Mouse (Mus musculus) heart, postnatal 0 days (tissue): Measurements from ENCODE around the gene Socs5. TPM values are rescaled to one million over a fixed set of nuclear protein-coding genes. Genes with fewer than 3 reads are reported as not detected.

Experiments
- ATAC-seq: fragments of 200-750 bp; cut with Nextera tagmentation; 2 replicates; pipeline ENCODE4 v1.8.0; 2017; ENCODE audit warnings: low read depth, moderate number of reproducible peaks, moderate library complexity; ENCODE audit not compliant: insufficient read depth
- DNase-seq: peaks from one replicate; pipeline ENCODE4 v3.0.0-alpha.2; 2016; ENCODE audit warnings: low spot score
- H3K27ac ChIP-seq: fragments of 300-500 bp; sonication (generic); 2 replicates; pipeline ENCODE4 v1.5.1; 2014; ENCODE audit warnings: low read depth, mild to moderate bottlenecking
- H3K27me3 ChIP-seq: fragments of 300-500 bp; sonication (generic); 2 replicates; pipeline ENCODE4 v1.6.1; 2014; ENCODE audit warnings: low read length, mixed read lengths; ENCODE audit not compliant: control insufficient read depth, insufficient read depth
- H3K36me3 ChIP-seq: fragments of 300-500 bp; sonication (generic); replicated peaks from 2 replicates; pipeline ENCODE4 v1.6.1; 2014; ENCODE audit warnings: low read length, mixed read lengths; ENCODE audit not compliant: control insufficient read depth, insufficient read depth
- H3K4me1 ChIP-seq: fragments of 300-500 bp; sonication (generic); 2 replicates; pipeline ENCODE4 v1.6.1; 2014; ENCODE audit warnings: antibody characterized with exemption; ENCODE audit not compliant: control insufficient read depth, insufficient read depth
- H3K4me2 ChIP-seq: fragments of 300-500 bp; sonication (generic); 2 replicates; pipeline ENCODE4 v1.6.1; 2014; ENCODE audit warnings: low read depth, mild to moderate bottlenecking, low read length, moderate library complexity
- H3K4me3 ChIP-seq: fragments of 300-500 bp; sonication (generic); 2 replicates; pipeline ENCODE4 v1.5.1; 2014; ENCODE audit warnings: low read depth, low read length
- H3K9ac ChIP-seq: fragments of 300-500 bp; sonication (generic); replicated peaks from 2 replicates; pipeline ENCODE4 v1.6.1; 2014; ENCODE audit warnings: low read depth, low read length, mixed read lengths
- H3K9me3 ChIP-seq: fragments of 300-500 bp; sonication (generic); replicated peaks from 2 replicates; pipeline ENCODE4 v1.6.1; 2016; ENCODE audit warnings: low read length; ENCODE audit not compliant: control insufficient read depth
- CTCF ChIP-seq: IDR thresholded peaks from 2 replicates; pipeline ENCODE4 v1.5.1; 2016; ENCODE audit warnings: antibody characterized with exemption, control low read depth, low read depth
- EP300 ChIP-seq: IDR thresholded peaks from 2 replicates; pipeline ENCODE4 v1.6.1; 2016; ENCODE audit warnings: antibody characterized with exemption, low read depth
- WGBS: fragments of 180-500 bp; shearing (Covaris S2); extraction: QIAGEN DNeasy Blood & Tissue Kit; methylation state at CpG from one replicate; pipeline ENCODE4 v1.1.7; 2014; 5-methylcytosine and 5-hydroxymethylcytosine counted together
- polyA plus RNA-seq: library from polyadenylated mRNA; unstranded; fragments of >200 nt; fragmentation: Nextera tagmentation; extraction: Ambion mirVana; gene quantifications from 2 replicates; pipeline ENCODE4 v1.2.1, GENCODE M21; 2015
- total RNA-seq: library from RNA; depleted of rRNA; stranded (reverse); fragments of >200 nt; gene quantifications from 2 replicates; pipeline ENCODE4 v1.2.3, GENCODE M21; 2014; ENCODE audit warnings: low replicate concordance

Gene Socs5
- total and polyA plus RNA-seq, 2 experiments from 2014 or later = 7.9 to 17.7 TPM

- no peaks in the 10 kb centered on the region for H3K27me3 ChIP-seq
- H3K9ac ChIP-seq = no peak overlapping the region
- no peak overlapping the region for H3K27ac ChIP-seq
- no peaks in the 10 kb centered on the region for H3K9me3 ChIP-seq
- peak; percentile 58; the same call in 1 of the 2 replicates for ATAC-seq
- TF ChIP-seq CTCF = no peak
- no peak for TF ChIP-seq EP300
- 62% methylated on average over 13 of the region's 13 CpGs for WGBS
- peaks cover 7% of the 10 kb centered on the region; the same call in 1 of the 2 replicates for H3K4me1 ChIP-seq
- H3K4me3 ChIP-seq = no peak overlapping the region
- DNase-seq = no peak
- no peaks in the 10 kb centered on the region for H3K36me3 ChIP-seq
- H3K4me2 ChIP-seq = no peak overlapping the region
Measured at GRCm38 (mm10) chr17:87157739-87158138, 50.3 kb downstream of the Socs5 start.

- Histone ChIP-seq H3K27me3 (no peaks in the 10 kb centered on the region), H3K27ac (no peak overlapping the region), H3K36me3 (no peaks in the 10 kb centered on the region), H3K9me3 (no peaks in the 10 kb centered on the region), H3K4me3 (no peak overlapping the region), H3K4me2 (no peak overlapping the region), H3K9ac (no peak overlapping the region), H3K4me1 (peaks cover 7% of the 10 kb centered on the region; the same call in 1 of the 2 replicates)
- 61% methylated on average over 14 of the region's 14 CpGs for WGBS
- DNase-seq = no peak
- no peak for ATAC-seq
- no peak for TF ChIP-seq EP300
- TF ChIP-seq CTCF = no peak
Measured at GRCm38 (mm10) chr17:87158597-87158996, 51.1 kb downstream of the Socs5 start.

- Histone ChIP-seq H3K27ac (no peak overlapping the region), H3K27me3 (no peaks in the 10 kb centered on the region), H3K9ac (no peak overlapping the region), H3K4me1 (peaks cover 4% of the 10 kb centered on the region; the same call in 1 of the 2 replicates), H3K9me3 (no peaks in the 10 kb centered on the region), H3K4me2 (no peak overlapping the region), H3K4me3 (no peak overlapping the region), H3K36me3 (no peaks in the 10 kb centered on the region)
- 62% methylated on average over 3 of the region's 3 CpGs for WGBS
- DNase-seq = no peak
- TF ChIP-seq CTCF (no peak), EP300 (no peak)
- ATAC-seq = no peak
Measured at GRCm38 (mm10) chr17:87160270-87160669, 52.8 kb downstream of the Socs5 start.

- TF ChIP-seq EP300 (no peak), CTCF (no peak)
- Histone ChIP-seq H3K27ac (no peak overlapping the region), H3K4me1 (no peaks in the 10 kb centered on the region), H3K4me2 (no peak overlapping the region), H3K27me3 (no peaks in the 10 kb centered on the region), H3K9me3 (no peaks in the 10 kb centered on the region), H3K36me3 (no peaks in the 10 kb centered on the region), H3K4me3 (no peak overlapping the region), H3K9ac (no peak overlapping the region)
- ATAC-seq = no peak
- WGBS = 69% methylated on average over 7 of the region's 7 CpGs
- DNase-seq = no peak
Measured at GRCm38 (mm10) chr17:87164312-87164922, 56.9 kb downstream of the Socs5 start.

- no peak for TF ChIP-seq EP300
- no peak for TF ChIP-seq CTCF
- no peaks in the 10 kb centered on the region for H3K36me3 ChIP-seq
- no peaks in the 10 kb centered on the region for H3K9me3 ChIP-seq
- H3K4me3 ChIP-seq = no peak overlapping the region
- H3K27ac ChIP-seq = no peak overlapping the region
- 86% methylated on average over 5 of the region's 5 CpGs for WGBS
- H3K27me3 ChIP-seq = no peaks in the 10 kb centered on the region
- no peak for ATAC-seq
- H3K9ac ChIP-seq = no peak overlapping the region
- no peak overlapping the region for H3K4me2 ChIP-seq
- DNase-seq = no peak
- H3K4me1 ChIP-seq = no peaks in the 10 kb centered on the region
Measured at GRCm38 (mm10) chr17:87167407-87167806, 59.9 kb downstream of the Socs5 start.

GRCm38 (mm10) chr17:87169076-87169475, 61.6 kb downstream of the Socs5 start:
- WGBS = 54% methylated on average over 3 of the region's 3 CpGs
- Histone ChIP-seq H3K4me2 (no peak overlapping the region), H3K4me1 (no peaks in the 10 kb centered on the region), H3K27me3 (no peaks in the 10 kb centered on the region), H3K36me3 (no peaks in the 10 kb centered on the region), H3K9me3 (peaks cover 6% of the 10 kb centered on the region; the same call in 1 of the 2 replicates), H3K27ac (no peak overlapping the region), H3K4me3 (no peak overlapping the region), H3K9ac (no peak overlapping the region)
- DNase-seq (no peak), ATAC-seq (no peak)
- TF ChIP-seq EP300 = no peak
- no peak for TF ChIP-seq CTCF
